Mouse (Mus musculus): Measurements from ENCODE around the gene Lrpprc. TPM values are rescaled to one million over a fixed set of nuclear protein-coding genes. Genes with fewer than 3 reads are reported as not detected.

Lrpprc gene
- polyA plus RNA-seq, 1 experiment = 32.9 TPM

DNA sequence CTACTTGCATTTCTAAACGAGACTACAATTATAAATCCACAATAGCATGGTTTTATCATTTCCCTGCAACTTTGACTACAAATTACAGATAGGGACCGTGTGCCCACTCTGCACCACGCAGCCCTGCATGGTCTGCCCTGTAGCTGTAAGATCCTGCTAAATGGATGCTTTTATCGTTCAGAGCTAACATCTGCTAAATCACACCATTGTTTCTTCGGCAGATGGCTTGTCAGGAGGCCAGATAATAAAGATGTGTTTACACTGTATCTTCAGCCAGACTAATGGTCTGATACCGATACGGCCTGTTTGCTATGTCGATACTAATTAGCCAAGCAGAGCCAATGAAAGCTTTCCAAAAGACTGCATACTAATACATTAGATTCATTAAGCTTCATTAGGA, 41.3 kb downstream of the Lrpprc start:
- peaks cover 2% of the 10 kb centered on the region; the same call in 1 of the 2 replicates for H3K4me1 ChIP-seq (ENCODE audit: control insufficient read depth, insufficient read depth, low read length)
- H3K4me3 ChIP-seq (ENCODE audit: insufficient read depth, low read length) = no peak overlapping the region
- no peak overlapping the region for H3K27ac ChIP-seq (ENCODE audit: insufficient read depth, low read length)
- no peak for TF ChIP-seq POLR2A (IDR thresholded peaks at IDR 0.05; ENCODE audit: extremely low read depth, insufficient read depth, low read length)
- TF ChIP-seq CTCF (IDR thresholded peaks at IDR 0.05; ENCODE audit: extremely low read depth, insufficient read depth, low read length) = no peak

DNA sequence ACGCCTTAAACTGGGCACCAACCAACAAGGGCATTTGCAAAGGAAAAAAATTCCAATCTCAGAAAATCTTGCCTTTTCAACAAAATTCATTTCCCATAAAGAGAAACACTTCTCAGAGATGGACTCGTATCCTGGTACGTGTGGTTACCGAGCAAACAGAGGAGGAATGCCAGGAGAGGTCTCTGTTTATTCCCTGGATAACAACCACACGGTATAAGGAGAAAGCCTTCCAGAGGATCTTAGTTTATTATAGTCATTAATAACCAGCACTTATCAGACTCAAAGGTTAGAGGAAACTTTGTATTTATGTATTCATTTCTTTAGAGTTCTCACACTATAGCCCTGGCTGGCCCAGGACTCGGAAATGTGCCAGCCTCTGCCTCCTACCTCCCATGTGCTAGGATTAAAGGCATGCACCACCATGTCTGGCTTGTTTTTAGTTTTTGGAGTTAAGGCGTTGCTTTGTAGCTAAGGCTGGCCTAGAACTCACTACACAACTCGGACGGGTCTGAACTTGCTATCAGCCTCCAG, 42.4 kb downstream of the Lrpprc start:
- H3K4me3 ChIP-seq (ENCODE audit: insufficient read depth, low read length) = no peak overlapping the region
- H3K27ac ChIP-seq (ENCODE audit: insufficient read depth, low read length) = peak overlapping the region; percentile 56
- H3K4me1 ChIP-seq (ENCODE audit: control insufficient read depth, insufficient read depth, low read length) = peaks cover 2% of the 10 kb centered on the region; the same call in 1 of the 2 replicates
- TF ChIP-seq POLR2A (IDR thresholded peaks at IDR 0.05; ENCODE audit: extremely low read depth, insufficient read depth, low read length) (no peak), CTCF (IDR thresholded peaks at IDR 0.05; ENCODE audit: extremely low read depth, insufficient read depth, low read length) (no peak)

GRCm38 (mm10) chr17:84747212-84747611, 43.4 kb downstream of the Lrpprc start:
- Histone ChIP-seq H3K4me1 (ENCODE audit: control insufficient read depth, insufficient read depth, low read length) (peaks cover 2% of the 10 kb centered on the region; the same call in 1 of the 2 replicates), H3K4me3 (ENCODE audit: insufficient read depth, low read length) (no peak overlapping the region), H3K27ac (ENCODE audit: insufficient read depth, low read length) (no peak overlapping the region)
- no peak for TF ChIP-seq CTCF (IDR thresholded peaks at IDR 0.05; ENCODE audit: extremely low read depth, insufficient read depth, low read length)
- TF ChIP-seq POLR2A (IDR thresholded peaks at IDR 0.05; ENCODE audit: extremely low read depth, insufficient read depth, low read length) = no peak

DNA sequence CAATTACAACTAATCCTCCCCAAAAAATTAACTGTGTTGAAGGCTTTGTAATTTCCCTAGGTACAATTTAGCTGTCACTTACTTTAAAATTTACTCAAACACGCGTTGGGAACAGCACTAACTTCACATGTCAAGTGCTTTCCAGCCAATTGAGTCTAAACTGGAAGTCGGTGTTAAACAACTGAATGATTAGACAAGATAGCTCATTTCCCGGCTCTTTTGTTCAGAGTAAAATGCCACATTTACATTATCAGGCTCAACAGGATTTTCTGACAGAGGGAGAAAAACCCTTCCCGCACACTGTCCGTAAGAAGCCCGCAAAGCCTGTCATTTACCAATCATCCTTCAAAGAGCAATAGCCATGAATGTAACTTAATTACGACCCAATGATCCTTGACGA, 45.6 kb downstream of the Lrpprc start:
- Histone ChIP-seq H3K4me3 (ENCODE audit: insufficient read depth, low read length) (no peak overlapping the region), H3K4me1 (ENCODE audit: control insufficient read depth, insufficient read depth, low read length) (peaks cover 2% of the 10 kb centered on the region; the same call in 1 of the 2 replicates), H3K27ac (ENCODE audit: insufficient read depth, low read length) (no peak overlapping the region)
- TF ChIP-seq POLR2A (IDR thresholded peaks at IDR 0.05; ENCODE audit: extremely low read depth, insufficient read depth, low read length) (no peak), CTCF (IDR thresholded peaks at IDR 0.05; ENCODE audit: extremely low read depth, insufficient read depth, low read length) (no peak)

- Histone ChIP-seq H3K4me1 (ENCODE audit: control insufficient read depth, insufficient read depth, low read length) (peaks cover 2% of the 10 kb centered on the region; the same call in 1 of the 2 replicates), H3K27ac (ENCODE audit: insufficient read depth, low read length) (no peak overlapping the region), H3K4me3 (ENCODE audit: insufficient read depth, low read length) (no peak overlapping the region)
- TF ChIP-seq POLR2A (IDR thresholded peaks at IDR 0.05; ENCODE audit: extremely low read depth, insufficient read depth, low read length) (no peak), CTCF (IDR thresholded peaks at IDR 0.05; ENCODE audit: extremely low read depth, insufficient read depth, low read length) (no peak)
These were observed 46.3 kb downstream of the Lrpprc start for GRCm38 (mm10) chr17:84744256-84744655.

GRCm38 (mm10) chr17:84738073-84738797, 52.4 kb downstream of the Lrpprc start:
- H3K4me1 ChIP-seq (ENCODE audit: control insufficient read depth, insufficient read depth, low read length) = no peaks in the 10 kb centered on the region
- TF ChIP-seq CTCF (IDR thresholded peaks at IDR 0.05; ENCODE audit: extremely low read depth, insufficient read depth, low read length) (no peak), POLR2A (IDR thresholded peaks at IDR 0.05; ENCODE audit: extremely low read depth, insufficient read depth, low read length) (no peak)
- no peak overlapping the region for H3K4me3 ChIP-seq (ENCODE audit: insufficient read depth, low read length)
- no peak overlapping the region for H3K27ac ChIP-seq (ENCODE audit: insufficient read depth, low read length)

GRCm38 (mm10) chr17:84736719-84737118, 53.9 kb downstream of the Lrpprc start:
- no peak overlapping the region for H3K4me3 ChIP-seq (ENCODE audit: insufficient read depth, low read length)
- no peaks in the 10 kb centered on the region for H3K4me1 ChIP-seq (ENCODE audit: control insufficient read depth, insufficient read depth, low read length)
- no peak for TF ChIP-seq CTCF (IDR thresholded peaks at IDR 0.05; ENCODE audit: extremely low read depth, insufficient read depth, low read length)
- TF ChIP-seq POLR2A (IDR thresholded peaks at IDR 0.05; ENCODE audit: extremely low read depth, insufficient read depth, low read length) = no peak

GRCm38 (mm10) chr17:84732612-84733011, 58.0 kb downstream of the Lrpprc start:
- TF ChIP-seq POLR2A (IDR thresholded peaks at IDR 0.05; ENCODE audit: extremely low read depth, insufficient read depth, low read length) = no peak
- no peak for TF ChIP-seq CTCF (IDR thresholded peaks at IDR 0.05; ENCODE audit: extremely low read depth, insufficient read depth, low read length)
- Histone ChIP-seq H3K27ac (ENCODE audit: insufficient read depth, low read length) (no peak overlapping the region), H3K4me3 (ENCODE audit: insufficient read depth, low read length) (no peak overlapping the region)

More at GRCm38 (mm10) chr17:84736719-84737118, 53.9 kb downstream of the Lrpprc start:
- no peak overlapping the region for H3K27ac ChIP-seq (ENCODE audit: insufficient read depth, low read length)

DNA sequence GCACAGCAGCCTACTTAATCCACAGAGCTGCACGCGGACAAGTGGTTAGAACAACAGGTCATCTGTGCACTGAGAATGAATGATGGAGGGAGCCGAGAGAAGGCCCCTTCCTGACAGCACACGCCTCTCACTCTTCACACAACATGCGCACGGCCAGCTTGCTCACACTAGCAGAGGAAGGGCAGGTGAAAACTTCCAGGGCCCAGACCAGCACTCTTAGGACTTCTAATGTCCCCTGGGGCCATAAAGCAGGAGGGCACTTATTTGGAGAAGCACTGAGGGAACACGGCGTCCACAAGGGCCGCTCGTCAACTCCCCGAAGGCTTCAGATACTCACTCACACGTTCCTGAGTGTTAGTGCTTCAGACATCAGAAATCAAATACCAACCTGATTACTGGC, 59.2 kb downstream of the Lrpprc start:
- Histone ChIP-seq H3K27ac (ENCODE audit: insufficient read depth, low read length) (no peak overlapping the region), H3K4me1 (ENCODE audit: control insufficient read depth, insufficient read depth, low read length) (no peaks in the 10 kb centered on the region), H3K4me3 (ENCODE audit: insufficient read depth, low read length) (no peak overlapping the region)
- TF ChIP-seq CTCF (IDR thresholded peaks at IDR 0.05; ENCODE audit: extremely low read depth, insufficient read depth, low read length) (no peak), POLR2A (IDR thresholded peaks at IDR 0.05; ENCODE audit: extremely low read depth, insufficient read depth, low read length) (no peak)

More at GRCm38 (mm10) chr17:84732612-84733011, 58.0 kb downstream of the Lrpprc start:
- no peaks in the 10 kb centered on the region for H3K4me1 ChIP-seq (ENCODE audit: control insufficient read depth, insufficient read depth, low read length)

GRCm38 (mm10) chr17:84729140-84729539, 61.4 kb downstream of the Lrpprc start:
- TF ChIP-seq CTCF (IDR thresholded peaks at IDR 0.05; ENCODE audit: extremely low read depth, insufficient read depth, low read length) (no peak), POLR2A (IDR thresholded peaks at IDR 0.05; ENCODE audit: extremely low read depth, insufficient read depth, low read length) (no peak)
- H3K4me3 ChIP-seq (ENCODE audit: insufficient read depth, low read length) = no peak overlapping the region
- H3K4me1 ChIP-seq (ENCODE audit: control insufficient read depth, insufficient read depth, low read length) = no peaks in the 10 kb centered on the region
- no peak overlapping the region for H3K27ac ChIP-seq (ENCODE audit: insufficient read depth, low read length)
